8 mouse cellular contexts compared by ENCODE assay signal in genomic region chr15:99583463-99584344, GRCm38 (mm10). TPM values are rescaled to one million over a fixed set of nuclear protein-coding genes. Genes with fewer than 3 reads are reported as not detected.
DNase-seq lines count a peak whose midpoint lies in the region; ATAC-seq lines count a peak whose summit lies in the region.

No protein-coding gene starts in this region.

- H3K36me3 ChIP-seq in embryonic facial prominence, embryonic 13.5 days = no peaks in the 10 kb centered on the region
- H3K36me3 ChIP-seq in limb, embryonic 12.5 days = no peaks in the 10 kb centered on the region
- no peaks in the 10 kb centered on the region for H3K36me3 ChIP-seq in midbrain, embryonic 13.5 days

- peak overlapping the region; percentile 38 for H3K4me3 ChIP-seq in embryonic facial prominence, embryonic 13.5 days
- peak overlapping the region; percentile 31 for H3K4me3 ChIP-seq in limb, embryonic 12.5 days (replicated peaks)
- peak overlapping the region; percentile 33 for H3K4me3 ChIP-seq in midbrain, embryonic 13.5 days (replicated peaks)

- H3K27me3 ChIP-seq in embryonic facial prominence, embryonic 13.5 days = peaks cover 97% of the 10 kb centered on the region
- H3K27me3 ChIP-seq in limb, embryonic 12.5 days = peaks cover 99% of the 10 kb centered on the region
- peaks cover 95% of the 10 kb centered on the region for H3K27me3 ChIP-seq in midbrain, embryonic 13.5 days

- intact Hi-C loops in heart, postnatal 36 days (cut with DNase I) = no loop called here

- WGBS in embryonic facial prominence, embryonic 13.5 days = 3% methylated on average over 53 of the region's 54 CpGs
- WGBS in limb, embryonic 12.5 days = 2% methylated on average over 53 of the region's 54 CpGs
- 1% methylated on average over 50 of the region's 54 CpGs for WGBS in midbrain, embryonic 13.5 days

- peak overlapping the region; percentile 61 for H3K4me2 ChIP-seq in embryonic facial prominence, embryonic 13.5 days
- H3K4me2 ChIP-seq in limb, embryonic 12.5 days = peak overlapping the region; percentile 57
- peak overlapping the region; percentile 49 for H3K4me2 ChIP-seq in midbrain, embryonic 13.5 days (replicated peaks)

- H3K4me1 ChIP-seq in embryonic facial prominence, embryonic 13.5 days = peaks cover 22% of the 10 kb centered on the region
- peaks cover 21% of the 10 kb centered on the region for H3K4me1 ChIP-seq in limb, embryonic 12.5 days (replicated peaks)
- H3K4me1 ChIP-seq in midbrain, embryonic 13.5 days (replicated peaks) = peaks cover 26% of the 10 kb centered on the region

- H3K9me3 ChIP-seq in embryonic facial prominence, embryonic 13.5 days = no peaks in the 10 kb centered on the region
- no peaks in the 10 kb centered on the region for H3K9me3 ChIP-seq in limb, embryonic 12.5 days
- H3K9me3 ChIP-seq in midbrain, embryonic 13.5 days = no peaks in the 10 kb centered on the region

- H3K9ac ChIP-seq in embryonic facial prominence, embryonic 13.5 days = peak overlapping the region; percentile 64
- peak overlapping the region; percentile 45; the same call in 1 of the 2 replicates for H3K9ac ChIP-seq in limb, embryonic 12.5 days (replicated peaks)
- peak overlapping the region; percentile 37; the same call in 1 of the 2 replicates for H3K9ac ChIP-seq in midbrain, embryonic 13.5 days (replicated peaks)

- peak; percentile 53 for DNase-seq in ovary, postnatal 36 days (ENCODE audit: low spot score)
- DNase-seq in ovary, adult 18-20 months (ENCODE audit: low spot score) = no peak
- peak; percentile 35 to 38 for DNase-seq in heart, postnatal 36 days
- no peak for DNase-seq in natural killer cell, adult 2 months (ENCODE audit: low spot score in 2 of 2)

- no peak overlapping the region for H3K27ac ChIP-seq in embryonic facial prominence, embryonic 13.5 days
- no peak overlapping the region for H3K27ac ChIP-seq in limb, embryonic 12.5 days
- H3K27ac ChIP-seq in midbrain, embryonic 13.5 days = no peak overlapping the region

- ATAC-seq in embryonic facial prominence, embryonic 13.5 days (ENCODE audit: insufficient number of reproducible peaks, insufficient read depth, low FRiP score, low TSS enrichment, low read depth) = no peak
- peak; percentile 40; the same call in 1 of the 2 replicates for ATAC-seq in limb, embryonic 12.5 days (ENCODE audit: insufficient number of reproducible peaks, insufficient read depth, low FRiP score, low TSS enrichment, low read depth)
- ATAC-seq in midbrain, embryonic 13.5 days = peak; percentile 66
- ATAC-seq in CD4-positive, CD25-positive, alpha-beta regulatory T cell, adult 4 months = no peak

RNA-seq across cellular contexts. Expression of gene Aqp2, which starts 4.8 kb away (rescaled TPM):
- polyA plus RNA-seq in embryonic facial prominence, embryonic 13.5 days (2015; fragmentation: Nextera tagmentation; extraction: Ambion mirVana) = not detected in 2 replicates
- total RNA-seq in heart, postnatal 36 days (2021) = not detected
- not detected in 2 replicates for polyA plus RNA-seq in limb, embryonic 12.5 days (2016; fragmentation: Nextera tagmentation; extraction: Ambion mirVana)
- not detected in 2 replicates for polyA plus RNA-seq in midbrain, embryonic 13.5 days (2015; fragmentation: Nextera tagmentation; extraction: Ambion mirVana)
- not detected for polyA plus RNA-seq in CD4-positive, CD25-positive, alpha-beta regulatory T cell, adult 4 months (2017; shearing (Covaris generic))

RNA-seq across cellular contexts. Expression of gene Aqp5, which starts 6.9 kb away (rescaled TPM):
- 0.24 and 1.2 TPM in 2 replicates for polyA plus RNA-seq in embryonic facial prominence, embryonic 13.5 days (2015; fragmentation: Nextera tagmentation; extraction: Ambion mirVana)
- total RNA-seq in heart, postnatal 36 days (2021) = not detected
- polyA plus RNA-seq in limb, embryonic 12.5 days (2016; fragmentation: Nextera tagmentation; extraction: Ambion mirVana) = not detected in 2 replicates
- 0.79 and 1.1 TPM in 2 replicates for polyA plus RNA-seq in midbrain, embryonic 13.5 days (2015; fragmentation: Nextera tagmentation; extraction: Ambion mirVana)
- polyA plus RNA-seq in CD4-positive, CD25-positive, alpha-beta regulatory T cell, adult 4 months (2017; shearing (Covaris generic)) = not detected

RNA-seq across cellular contexts. Expression of gene Aqp6, which starts 17.5 kb away (rescaled TPM):
- not detected in 2 replicates for polyA plus RNA-seq in embryonic facial prominence, embryonic 13.5 days (2015; fragmentation: Nextera tagmentation; extraction: Ambion mirVana)
- total RNA-seq in heart, postnatal 36 days (2021) = not detected
- not detected in 2 replicates for polyA plus RNA-seq in limb, embryonic 12.5 days (2016; fragmentation: Nextera tagmentation; extraction: Ambion mirVana)
- 0.71 and 0.99 TPM in 2 replicates for polyA plus RNA-seq in midbrain, embryonic 13.5 days (2015; fragmentation: Nextera tagmentation; extraction: Ambion mirVana)
- not detected for polyA plus RNA-seq in CD4-positive, CD25-positive, alpha-beta regulatory T cell, adult 4 months (2017; shearing (Covaris generic))

RNA-seq across cellular contexts. Expression of gene Faim2, which starts 55.7 kb away (rescaled TPM):
- 0.14 and 0.50 TPM in 2 replicates for polyA plus RNA-seq in embryonic facial prominence, embryonic 13.5 days (2015; fragmentation: Nextera tagmentation; extraction: Ambion mirVana)
- under 1 TPM; 0.31 to 0.33 TPM for total RNA-seq in heart, postnatal 36 days (2021)
- polyA plus RNA-seq in limb, embryonic 12.5 days (2016; fragmentation: Nextera tagmentation; extraction: Ambion mirVana) = 0.20 and 0.24 TPM in 2 replicates
- 9.5 and 12.1 TPM in 2 replicates for polyA plus RNA-seq in midbrain, embryonic 13.5 days (2015; fragmentation: Nextera tagmentation; extraction: Ambion mirVana)
- under 1 TPM in 1 of 2 experiments, not detected in 1; 0.03 TPM for polyA plus RNA-seq in CD4-positive, CD25-positive, alpha-beta regulatory T cell, adult 4 months (2017; shearing (Covaris generic))

Comparison
In these comparisons a context has a peak if more than half of its experiments do, and no peak if none do; other contexts are left out.
1. DNase-seq: peak in ovary, postnatal 36 days (single experiment) and heart, postnatal 36 days (2 of 2); none in ovary, adult 18-20 months (single experiment) and natural killer cell, adult 2 months (0 of 2).
2. ATAC-seq: peak in limb, embryonic 12.5 days (single experiment) and midbrain, embryonic 13.5 days (single experiment); none in embryonic facial prominence, embryonic 13.5 days (single experiment) and CD4-positive, CD25-positive, alpha-beta regulatory T cell, adult 4 months (single experiment).
3. Peak in every context shown above with its lines, with median percentiles within 50 percentile points of each other: H3K4me2 ChIP-seq, H3K4me3 ChIP-seq and H3K9ac ChIP-seq.